Mouse (Mus musculus): ENCODE results near the gene Mycbp. TPM values are rescaled to one million over a fixed set of nuclear protein-coding genes. Genes with fewer than 3 reads are reported as not detected.

Gene Mycbp
- total and polyA plus RNA-seq, 2 experiments: 15.8 to 18.5 TPM

GRCm38 (mm10) chr4:123912431-123912830 lies 7.8 kb downstream of the Mycbp start:
- WGBS: 17% methylated on average over 2 of the region's 2 CpGs
- H3K79me2 ChIP-seq (ENCODE audit: control insufficient read depth, insufficient read depth, low read length): peaks cover 31% of the 10 kb centered on the region
- TF ChIP-seq CTCF (IDR thresholded peaks at IDR 0.05; ENCODE audit: low read depth, low read length): no peak
- TF ChIP-seq POLR2A (IDR thresholded peaks at IDR 0.05; ENCODE audit: extremely low read depth, insufficient read depth, low read length): no peak
- no peaks in the 10 kb centered on the region for H3K27me3 ChIP-seq (ENCODE audit: control insufficient read depth, insufficient read depth, low read length)
- peaks cover 8% of the 10 kb centered on the region for H3K4me1 ChIP-seq (ENCODE audit: control insufficient read depth, insufficient read depth, low read length)
- peaks cover 11% of the 10 kb centered on the region for H3K36me3 ChIP-seq (ENCODE audit: control insufficient read depth, insufficient read depth, low read length)
- H3K4me3 ChIP-seq (ENCODE audit: insufficient read depth, low read depth, low read length): no peak overlapping the region
- no peak overlapping the region for H3K9ac ChIP-seq (ENCODE audit: low read depth, low read length)
- H3K27ac ChIP-seq (replicated peaks; ENCODE audit: insufficient read depth, low read depth, low read length): no peak overlapping the region
- DNase-seq (ENCODE audit: extremely low read depth, low read depth, low spot score): peak; percentile 49

DNA sequence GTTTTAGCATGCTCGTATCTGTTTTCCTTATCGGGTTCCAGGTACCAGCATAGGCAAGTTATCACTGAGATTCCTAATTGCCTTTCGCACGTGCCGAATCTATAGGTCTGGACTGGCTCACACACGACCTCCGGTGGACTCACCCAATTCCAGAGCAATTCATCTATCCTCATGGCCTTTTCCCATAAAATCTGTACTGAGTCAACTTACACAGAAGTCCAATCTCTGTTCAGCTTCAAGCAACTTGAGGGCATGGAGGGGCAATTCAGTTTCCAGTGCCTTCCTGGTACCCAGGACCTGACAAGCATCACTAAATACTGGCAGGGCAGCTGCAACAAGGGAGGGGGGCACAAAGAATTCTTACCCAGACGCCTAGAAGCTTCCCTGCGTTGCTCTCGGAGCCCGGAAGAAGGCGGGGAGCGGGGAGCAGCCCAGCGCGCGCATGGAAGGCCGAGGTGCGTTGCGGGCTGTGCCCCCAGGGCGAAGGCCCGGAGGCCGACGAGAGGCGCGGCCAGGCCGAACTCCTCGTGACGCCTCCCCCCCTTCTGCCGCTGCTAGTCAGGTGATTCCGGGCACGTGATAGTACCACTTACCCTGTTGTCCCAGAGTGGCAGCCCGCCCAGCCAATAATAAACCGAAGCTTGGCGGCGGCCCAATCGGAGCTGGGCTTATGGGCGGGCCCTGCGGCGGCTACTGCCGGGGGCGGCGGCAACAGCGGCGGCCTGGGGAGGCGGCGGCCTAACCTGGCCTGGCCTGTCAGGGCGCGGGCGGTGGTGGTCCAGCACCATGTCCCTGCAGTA lies 12.3 kb downstream of the Mycbp start, which contains the start of gene Rragc:
Gene Rragc, plus strand, starts transcription at position 699 of the 800 bp plus-strand sequence.
- H3K4me3 ChIP-seq (ENCODE audit: insufficient read depth, low read depth, low read length): peak within 1 kb of the TSS; percentile 93
- H3K27me3 ChIP-seq (ENCODE audit: control insufficient read depth, insufficient read depth, low read length): no peaks in the 10 kb centered on the region
- peaks cover 10% of the 10 kb centered on the region; the same call in 1 of the 2 replicates for H3K4me1 ChIP-seq (ENCODE audit: control insufficient read depth, insufficient read depth, low read length)
- peaks cover 18% of the 10 kb centered on the region for H3K36me3 ChIP-seq (ENCODE audit: control insufficient read depth, insufficient read depth, low read length)
- DNase-seq (ENCODE audit: extremely low read depth, low read depth, low spot score): peak; percentile 90
- H3K9ac ChIP-seq (ENCODE audit: low read depth, low read length): peak within 1 kb of the TSS; percentile 98
- no peak for TF ChIP-seq CTCF (IDR thresholded peaks at IDR 0.05; ENCODE audit: low read depth, low read length)
- TF ChIP-seq POLR2A (IDR thresholded peaks at IDR 0.05; ENCODE audit: extremely low read depth, insufficient read depth, low read length): peak; percentile 72
- H3K27ac ChIP-seq (replicated peaks; ENCODE audit: insufficient read depth, low read depth, low read length): peak within 1 kb of the TSS; percentile 85
- peaks cover 29% of the 10 kb centered on the region for H3K79me2 ChIP-seq (ENCODE audit: control insufficient read depth, insufficient read depth, low read length)
- under 1% methylated on average over 49 of the region's 49 CpGs for WGBS

- Histone ChIP-seq H3K79me2 (ENCODE audit: control insufficient read depth, insufficient read depth, low read length) (peaks cover 29% of the 10 kb centered on the region), H3K36me3 (ENCODE audit: control insufficient read depth, insufficient read depth, low read length) (peaks cover 20% of the 10 kb centered on the region), H3K27me3 (ENCODE audit: control insufficient read depth, insufficient read depth, low read length) (no peaks in the 10 kb centered on the region), H3K27ac (replicated peaks; ENCODE audit: insufficient read depth, low read depth, low read length) (peak within 1 kb of the TSS; percentile 85), H3K4me1 (ENCODE audit: control insufficient read depth, insufficient read depth, low read length) (peaks cover 10% of the 10 kb centered on the region; the same call in 1 of the 2 replicates), H3K9ac (ENCODE audit: low read depth, low read length) (peak within 1 kb of the TSS; percentile 98), H3K4me3 (ENCODE audit: insufficient read depth, low read depth, low read length) (peak within 1 kb of the TSS; percentile 93)
- no peak for TF ChIP-seq CTCF (IDR thresholded peaks at IDR 0.05; ENCODE audit: low read depth, low read length)
- TF ChIP-seq POLR2A (IDR thresholded peaks at IDR 0.05; ENCODE audit: extremely low read depth, insufficient read depth, low read length): 0 out of 2 replicates have a peak, but pooled peaks have one; percentile 23
- under 1% methylated on average over 63 of the region's 63 CpGs for WGBS
- peak; percentile 46 for DNase-seq (ENCODE audit: extremely low read depth, low read depth, low spot score)
These were observed 13.0 kb downstream of the Mycbp start, which contains the start of gene 4930535I16Rik for GRCm38 (mm10) chr4:123917548-123918140. TSS of gene 4930535I16Rik (minus strand) at chr4:123918022.

DNA sequence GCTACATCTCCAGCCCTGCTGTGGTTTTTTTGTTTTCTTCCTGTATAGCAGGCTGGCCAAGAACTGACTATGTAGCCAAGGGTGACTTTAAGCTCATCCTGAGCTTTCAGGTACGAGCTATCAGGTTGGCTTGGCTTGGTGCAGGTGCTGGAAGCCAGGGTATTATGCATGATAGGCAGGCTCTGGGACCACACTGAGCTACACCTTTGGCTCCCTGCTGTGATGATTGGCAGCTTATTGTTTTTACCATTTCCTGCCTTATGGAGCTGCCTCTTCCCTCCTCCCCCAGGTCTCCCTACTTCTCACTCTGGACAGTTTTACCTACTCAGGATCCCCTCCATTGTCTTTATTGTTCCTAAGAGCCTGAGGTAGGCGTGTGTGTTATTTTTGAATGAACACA lies 14.2 kb downstream of the Mycbp start:
- WGBS: 71% methylated on average over 2 of the region's 2 CpGs

GRCm38 (mm10) chr4:123921055-123921565 lies 16.5 kb downstream of the Mycbp start:
- H3K27ac ChIP-seq (replicated peaks; ENCODE audit: insufficient read depth, low read depth, low read length): no peak overlapping the region
- H3K4me3 ChIP-seq (ENCODE audit: insufficient read depth, low read depth, low read length): no peak overlapping the region
- DNase-seq (ENCODE audit: extremely low read depth, low read depth, low spot score): peak; percentile 36
- H3K36me3 ChIP-seq (ENCODE audit: control insufficient read depth, insufficient read depth, low read length): peaks cover 46% of the 10 kb centered on the region
- WGBS: 85% methylated on average over 4 of the region's 4 CpGs
- H3K9ac ChIP-seq (ENCODE audit: low read depth, low read length): no peak overlapping the region
- TF ChIP-seq POLR2A (IDR thresholded peaks at IDR 0.05; ENCODE audit: extremely low read depth, insufficient read depth, low read length): no peak
- no peak for TF ChIP-seq CTCF (IDR thresholded peaks at IDR 0.05; ENCODE audit: low read depth, low read length)
- H3K4me1 ChIP-seq (ENCODE audit: control insufficient read depth, insufficient read depth, low read length): peaks cover 10% of the 10 kb centered on the region; the same call in 1 of the 2 replicates
- peaks cover 19% of the 10 kb centered on the region for H3K79me2 ChIP-seq (ENCODE audit: control insufficient read depth, insufficient read depth, low read length)
- H3K27me3 ChIP-seq (ENCODE audit: control insufficient read depth, insufficient read depth, low read length): no peaks in the 10 kb centered on the region

More for the DNA sequence above, 14.2 kb downstream of the Mycbp start:
- Histone ChIP-seq H3K36me3 (ENCODE audit: control insufficient read depth, insufficient read depth, low read length) (peaks cover 27% of the 10 kb centered on the region), H3K9ac (ENCODE audit: low read depth, low read length) (peak overlapping the region; percentile 8; the same call in 1 of the 2 replicates), H3K27me3 (ENCODE audit: control insufficient read depth, insufficient read depth, low read length) (no peaks in the 10 kb centered on the region), H3K79me2 (ENCODE audit: control insufficient read depth, insufficient read depth, low read length) (peaks cover 23% of the 10 kb centered on the region), H3K4me1 (ENCODE audit: control insufficient read depth, insufficient read depth, low read length) (peaks cover 10% of the 10 kb centered on the region; the same call in 1 of the 2 replicates), H3K27ac (replicated peaks; ENCODE audit: insufficient read depth, low read depth, low read length) (no peak overlapping the region), H3K4me3 (ENCODE audit: insufficient read depth, low read depth, low read length) (no peak overlapping the region)
- no peak for DNase-seq (ENCODE audit: extremely low read depth, low read depth, low spot score)
- TF ChIP-seq POLR2A (IDR thresholded peaks at IDR 0.05; ENCODE audit: extremely low read depth, insufficient read depth, low read length): no peak
- TF ChIP-seq CTCF (IDR thresholded peaks at IDR 0.05; ENCODE audit: low read depth, low read length): no peak
